8 mouse cellular contexts compared by ENCODE assay signal in the genomic region with DNA sequence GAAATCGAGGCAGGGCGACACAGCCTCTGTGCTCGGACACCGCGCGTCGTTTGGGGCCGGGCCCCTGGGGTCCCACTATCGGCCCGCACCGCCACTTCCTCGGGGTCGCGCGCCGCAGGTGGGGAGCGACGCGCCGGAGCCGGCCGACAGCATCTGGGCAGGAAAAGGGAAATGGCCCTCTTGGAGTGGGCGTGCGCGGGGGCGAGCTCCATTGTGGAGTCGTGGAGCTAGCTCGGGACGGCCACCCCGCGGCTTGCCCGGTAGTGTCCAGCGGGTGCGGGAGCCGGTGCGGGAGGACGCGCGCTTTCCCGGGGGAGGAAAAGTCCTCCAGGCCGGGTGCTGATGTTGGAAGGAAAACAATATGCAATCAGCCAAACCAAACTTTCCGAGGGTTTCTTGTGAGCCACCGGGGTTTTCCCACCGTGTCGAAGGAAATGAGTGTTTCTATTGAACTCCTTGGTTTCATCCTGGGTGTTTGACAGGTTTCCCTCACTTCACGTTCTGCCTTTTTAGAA. TPM values are rescaled to one million over a fixed set of nuclear protein-coding genes. Genes with fewer than 3 reads are reported as not detected.
DNase-seq lines count a peak whose midpoint lies in the region; ATAC-seq and TF ChIP-seq lines count a peak whose summit lies in the region.

No protein-coding gene starts in this region.

- WGBS in bone marrow, adult 2 months: under 1% methylated on average over 45 of the region's 46 CpGs
- 0% methylated on average over 40 of the region's 46 CpGs for WGBS in forebrain, embryonic 16.5 days
- WGBS in hindbrain, embryonic 11.5 days: under 1% methylated on average over 44 of the region's 46 CpGs

- TF ChIP-seq POLR2A in bone marrow, adult 2 months (IDR thresholded peaks at IDR 0.05; ENCODE audit: borderline replicate concordance, control insufficient read depth, low read depth, low read length): no peak

- peak; percentile 64 for ATAC-seq in forebrain, embryonic 16.5 days
- peak; percentile 78 for ATAC-seq in hindbrain, embryonic 11.5 days (ENCODE audit: low FRiP score)
- peak; percentile 45 for ATAC-seq in megakaryocyte progenitor cell, adult 5-6 weeks (replicated peaks; ENCODE audit: poor library complexity)

- H3K9me3 ChIP-seq in forebrain, embryonic 16.5 days (ENCODE audit: control insufficient read depth, low read length): no peaks in the 10 kb centered on the region
- H3K9me3 ChIP-seq in hindbrain, embryonic 11.5 days (ENCODE audit: control insufficient read depth, low read length): no peaks in the 10 kb centered on the region

- H3K36me3 ChIP-seq in forebrain, embryonic 16.5 days (ENCODE audit: control insufficient read depth, insufficient read depth): no peaks in the 10 kb centered on the region
- no peaks in the 10 kb centered on the region for H3K36me3 ChIP-seq in hindbrain, embryonic 11.5 days (ENCODE audit: control insufficient read depth, insufficient read depth, low read length)

- peak overlapping the region; percentile 91 for H3K9ac ChIP-seq in forebrain, embryonic 16.5 days (replicated peaks; ENCODE audit: low read depth, low read length)
- H3K9ac ChIP-seq in hindbrain, embryonic 11.5 days (ENCODE audit: low read depth, low read length): peak overlapping the region; percentile 83

- H3K4me3 ChIP-seq in bone marrow, adult 2 months (replicated peaks; ENCODE audit: control insufficient read depth, low read depth, low read length): peak overlapping the region; percentile 85
- peak overlapping the region; percentile 95 for H3K4me3 ChIP-seq in forebrain, embryonic 16.5 days (replicated peaks; ENCODE audit: low read length)
- peak overlapping the region; percentile 85 for H3K4me3 ChIP-seq in hindbrain, embryonic 11.5 days (ENCODE audit: low read depth, low read length)

- DNase-seq in embryo, embryonic 10 days (ENCODE audit: low spot score): peak; percentile 61
- no peak for DNase-seq in embryo, embryonic 9.5 days (ENCODE audit: extremely low spot score)
- DNase-seq in hindbrain, embryonic 11.5 days (ENCODE audit: low spot score): peak; percentile 72
- peak; percentile 50 to 53 for DNase-seq in left cerebral cortex, postnatal 36 days (ENCODE audit: low spot score in 2 of 2)
- DNase-seq in spleen, postnatal 36 days (ENCODE audit: low spot score in 2 of 2): peak; percentile 20 to 38

- no peaks in the 10 kb centered on the region for H3K27me3 ChIP-seq in forebrain, embryonic 16.5 days (replicated peaks; ENCODE audit: control insufficient read depth, insufficient read depth, low read length)
- no peaks in the 10 kb centered on the region for H3K27me3 ChIP-seq in hindbrain, embryonic 11.5 days (ENCODE audit: control insufficient read depth, insufficient read depth, low read length)

- H3K4me2 ChIP-seq in forebrain, embryonic 16.5 days (ENCODE audit: low read length): peak overlapping the region; percentile 73
- H3K4me2 ChIP-seq in hindbrain, embryonic 11.5 days (replicated peaks; ENCODE audit: low read depth, low read length): peak overlapping the region; percentile 54

- intact Hi-C loops in left cerebral cortex, postnatal 36 days (cut with DNase I): loop anchor here (5.0 kb wide), 2 partner anchors 43 to 62 kb away; partner anchors contain the start of gene Ier5

- peak overlapping the region; percentile 61 for H3K27ac ChIP-seq in bone marrow, adult 2 months (ENCODE audit: control insufficient read depth, insufficient read depth, low read depth, low read length, poor library complexity)
- peak overlapping the region; percentile 87 for H3K27ac ChIP-seq in forebrain, embryonic 16.5 days (ENCODE audit: low read length)
- H3K27ac ChIP-seq in hindbrain, embryonic 11.5 days (ENCODE audit: low read depth, low read length): peak overlapping the region; percentile 77

- no peak for TF ChIP-seq CTCF in bone marrow, adult 2 months (IDR thresholded peaks at IDR 0.05; ENCODE audit: control insufficient read depth, insufficient read depth, low read length)

- no peaks in the 10 kb centered on the region; the same call in 1 of the 2 replicates for H3K4me1 ChIP-seq in bone marrow, adult 2 months (ENCODE audit: control insufficient read depth, insufficient read depth, low read length)
- H3K4me1 ChIP-seq in forebrain, embryonic 16.5 days (replicated peaks; ENCODE audit: control insufficient read depth, insufficient read depth, low read length): peaks cover 13% of the 10 kb centered on the region; the same call in 1 of the 2 replicates
- no peaks in the 10 kb centered on the region for H3K4me1 ChIP-seq in hindbrain, embryonic 11.5 days (replicated peaks; ENCODE audit: control insufficient read depth, insufficient read depth, low read length)

RNA-seq across cellular contexts. Expression of gene Stx6, which starts 0.5 kb away (rescaled TPM):
- 5.8 and 13.7 TPM in 2 replicates for polyA plus RNA-seq in bone marrow, adult 2 months (2011; ENCODE audit: insufficient read depth, insufficient read length, low replicate concordance, missing spikeins)
- polyA plus RNA-seq in forebrain, embryonic 16.5 days (2015; fragmentation: Nextera tagmentation; extraction: Ambion mirVana): 121 and 125 TPM in 2 replicates
- polyA plus RNA-seq in hindbrain, embryonic 11.5 days (2014; fragmentation: Nextera tagmentation; extraction: Ambion mirVana): 99.6 and 101 TPM in 2 replicates
- 100 to 1,000 TPM; 113 to 118 TPM for total RNA-seq in left cerebral cortex, postnatal 36 days (2021)
- 11.2 and 17.6 TPM in 2 replicates for total RNA-seq in megakaryocyte progenitor cell, adult 5-6 weeks (2015)
- 31.0 and 32.6 TPM in 2 replicates for total RNA-seq in megakaryocyte progenitor cell, adult 5-6 weeks (2017)

RNA-seq across cellular contexts. Expression of gene Mr1, which starts 12.4 kb away (rescaled TPM):
- polyA plus RNA-seq in bone marrow, adult 2 months (2011; ENCODE audit: insufficient read depth, insufficient read length, low replicate concordance, missing spikeins): 0.70 and 1.1 TPM in 2 replicates
- 0.92 and 1.5 TPM in 2 replicates for polyA plus RNA-seq in forebrain, embryonic 16.5 days (2015; fragmentation: Nextera tagmentation; extraction: Ambion mirVana)
- polyA plus RNA-seq in hindbrain, embryonic 11.5 days (2014; fragmentation: Nextera tagmentation; extraction: Ambion mirVana): 1.2 and 1.9 TPM in 2 replicates
- total RNA-seq in left cerebral cortex, postnatal 36 days (2021): 1 to 10 TPM; 1.8 to 2.4 TPM
- total RNA-seq in megakaryocyte progenitor cell, adult 5-6 weeks (2015): 4.6 and 7.6 TPM in 2 replicates
- 3.3 and 4.1 TPM in 2 replicates for total RNA-seq in megakaryocyte progenitor cell, adult 5-6 weeks (2017)

RNA-seq across cellular contexts. Expression of gene Ier5, which starts 59.6 kb away (rescaled TPM):
- 10.4 and 18.8 TPM in 2 replicates for polyA plus RNA-seq in bone marrow, adult 2 months (2011; ENCODE audit: insufficient read depth, insufficient read length, low replicate concordance, missing spikeins)
- 9.3 and 12.6 TPM in 2 replicates for polyA plus RNA-seq in forebrain, embryonic 16.5 days (2015; fragmentation: Nextera tagmentation; extraction: Ambion mirVana)
- 12.7 and 17.1 TPM in 2 replicates for polyA plus RNA-seq in hindbrain, embryonic 11.5 days (2014; fragmentation: Nextera tagmentation; extraction: Ambion mirVana)
- total RNA-seq in left cerebral cortex, postnatal 36 days (2021): 10 to 100 TPM; 49.2 to 64.5 TPM
- total RNA-seq in megakaryocyte progenitor cell, adult 5-6 weeks (2015): 6.8 and 12.1 TPM in 2 replicates
- total RNA-seq in megakaryocyte progenitor cell, adult 5-6 weeks (2017): 5.1 and 5.7 TPM in 2 replicates
